Mouse (Mus musculus): Measurements from ENCODE around the gene Gm21836.
"Not testable (repeated sequence)": the region's sequence is repeated elsewhere in the genome, so short reads cannot be mapped to it uniquely, and the experiment has no call there.

Gm21836 gene

GRCm38 (mm10) chr9:124493693-124494092 lies at the start of gene Gm21836:
Gene Gm21836, minus strand, starts transcription at chr9:124493793.
- not testable (repeated sequence) for DNase-seq

- not testable (repeated sequence) for DNase-seq
Measured at GRCm38 (mm10) chr9:124480361-124480980, 13.1 kb downstream of the Gm21836 start.

GRCm38 (mm10) chr9:124478081-124478480 lies 15.5 kb downstream of the Gm21836 start:
- no peak for DNase-seq

GRCm38 (mm10) chr9:124476096-124476902 lies 17.3 kb downstream of the Gm21836 start, which contains the start of gene Ppp2r3d:
Gene Ppp2r3d, minus strand, starts transcription at chr9:124476898.
- DNase-seq: peak; percentile 42

- peak; percentile 18 for DNase-seq
Measured at GRCm38 (mm10) chr9:124475689-124476088, 17.9 kb downstream of the Gm21836 start.

GRCm38 (mm10) chr9:124456572-124456971 lies 37.0 kb downstream of the Gm21836 start:
- no peak for DNase-seq

Measured in cerebellum, adult 9-10 months (tissue).